Mouse (Mus musculus) layer of hippocampus, adult 2 months (tissue): ENCODE data around the gene Car9. TPM values are rescaled to one million over a fixed set of nuclear protein-coding genes. Genes with fewer than 3 reads are reported as not detected.
"Not testable (repeated sequence)": the region's sequence is repeated elsewhere in the genome, so short reads cannot be mapped to it uniquely, and the experiment has no call there.

Experiments used
- DNase-seq, 2 experiments: peaks; one replicate each; pipeline ENCODE4 v3.0.0; 2022; ENCODE audit warnings: low spot score in 2 of 2
- H3K27ac ChIP-seq: fragments of 200-600 bp; 2 replicates; pipeline ENCODE4 v1.8.1; 2022
- H3K4me3 ChIP-seq: fragments of 200-600 bp; 2 replicates; pipeline ENCODE4 v1.8.1; 2022; ENCODE audit warnings: mild to moderate bottlenecking
- CTCF ChIP-seq: fragments of 200-600 bp; conservative IDR thresholded peaks from 2 replicates; pipeline ENCODE4 v1.8.1; 2022; ENCODE audit warnings: antibody characterized with exemption, mild to moderate bottlenecking, moderate library complexity
- total RNA-seq, 2 experiments: library from RNA; stranded (reverse); gene quantifications; 2 replicates each; pipeline ENCODE4 v1.2.3; 2021

Car9 gene
- total RNA-seq, 2 experiments from 2014 or later: not detected

GRCm38 (mm10) chr4:43549055-43549454 lies 42.3 kb downstream of the Car9 start:
- no peak for TF ChIP-seq CTCF
- H3K4me3 ChIP-seq: no peak overlapping the region

DNA sequence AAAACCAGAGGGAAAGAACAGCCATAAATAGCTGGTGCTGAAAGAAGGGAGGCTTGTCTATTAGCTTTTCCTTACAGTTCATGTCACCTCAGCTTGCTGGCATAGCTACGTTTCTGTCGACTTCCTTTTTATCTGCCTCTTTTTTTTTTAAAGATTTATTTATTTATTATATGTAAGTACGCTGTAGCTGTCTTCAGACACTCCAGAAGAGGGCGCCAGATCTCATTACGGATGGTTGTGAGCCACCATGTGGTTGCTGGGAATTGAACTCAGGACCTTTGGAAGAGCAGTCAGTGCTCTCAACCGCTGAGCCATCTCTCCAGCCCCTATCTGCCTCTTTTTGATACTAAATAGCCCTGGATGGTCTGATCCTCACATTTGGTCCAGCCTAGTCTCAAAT lies 45.1 kb downstream of the Car9 start:
- TF ChIP-seq CTCF: peak; percentile 53
- H3K27ac ChIP-seq: peak overlapping the region; percentile 37; the same call in 1 of the 2 replicates

More at GRCm38 (mm10) chr4:43549055-43549454, 42.3 kb downstream of the Car9 start:
- no peak overlapping the region for H3K27ac ChIP-seq
- DNase-seq: no peak

DNA sequence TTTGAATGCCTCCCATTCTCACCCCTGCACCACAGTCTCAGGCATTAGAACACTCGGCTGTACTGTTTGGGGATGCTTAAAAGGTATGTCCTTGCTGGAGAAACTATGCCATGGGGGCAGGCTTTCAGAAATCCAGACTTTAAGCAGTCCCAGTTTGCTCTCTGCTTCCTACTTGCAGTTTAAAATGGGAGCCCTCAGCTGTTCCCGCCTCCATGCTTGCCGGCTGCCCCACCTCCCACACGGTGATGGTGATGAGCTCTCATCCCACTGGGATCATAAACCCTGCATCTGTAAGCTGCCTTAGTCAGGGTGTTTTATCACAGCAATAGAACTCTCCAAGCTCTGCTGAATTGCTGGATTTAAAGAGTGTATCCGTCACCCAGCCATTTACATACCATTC lies 45.7 kb downstream of the Car9 start:
- H3K27ac ChIP-seq: peak overlapping the region; percentile 37; the same call in 1 of the 2 replicates

More for the DNA sequence above, 45.1 kb downstream of the Car9 start:
- DNase-seq, H3K4me3 ChIP-seq: not testable (repeated sequence)

DNA sequence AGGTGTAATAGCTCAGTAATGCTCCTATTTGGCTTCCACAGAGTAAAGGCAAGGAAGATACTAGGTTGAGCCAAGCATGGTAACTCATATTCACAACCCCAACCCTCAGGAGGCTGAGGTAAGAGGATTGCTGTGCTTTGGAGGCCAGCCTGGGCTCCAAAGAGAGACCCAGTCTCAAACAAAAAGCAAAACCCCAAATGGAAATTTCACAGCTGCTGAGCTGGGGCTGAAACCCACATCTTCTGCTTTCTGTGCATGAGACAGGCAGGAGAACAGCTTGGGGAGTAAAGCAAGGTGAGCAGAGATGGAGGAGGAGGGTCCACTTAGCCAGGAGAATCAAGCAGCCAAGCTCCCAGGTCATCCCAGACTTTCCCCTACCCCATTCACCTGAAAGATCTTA lies 47.1 kb downstream of the Car9 start:
- Histone ChIP-seq H3K27ac (no peak overlapping the region), H3K4me3 (no peak overlapping the region)
- no peak for DNase-seq
- no peak for TF ChIP-seq CTCF

More for the DNA sequence above, 45.7 kb downstream of the Car9 start:
- no peak overlapping the region for H3K4me3 ChIP-seq
- no peak for TF ChIP-seq CTCF
- DNase-seq: peak in 1 of 2 experiments; percentile 26

- no peak overlapping the region for H3K27ac ChIP-seq
- DNase-seq: no peak
- TF ChIP-seq CTCF: no peak
- H3K4me3 ChIP-seq: no peak overlapping the region
These were observed 49.2 kb downstream of the Car9 start for GRCm38 (mm10) chr4:43555926-43556325.

- Histone ChIP-seq H3K27ac (peak overlapping the region; percentile 36; the same call in 1 of the 2 replicates), H3K4me3 (no peak overlapping the region)
- no peak for DNase-seq
- TF ChIP-seq CTCF: no peak
These were observed 51.4 kb downstream of the Car9 start for GRCm38 (mm10) chr4:43558028-43558630.

DNA sequence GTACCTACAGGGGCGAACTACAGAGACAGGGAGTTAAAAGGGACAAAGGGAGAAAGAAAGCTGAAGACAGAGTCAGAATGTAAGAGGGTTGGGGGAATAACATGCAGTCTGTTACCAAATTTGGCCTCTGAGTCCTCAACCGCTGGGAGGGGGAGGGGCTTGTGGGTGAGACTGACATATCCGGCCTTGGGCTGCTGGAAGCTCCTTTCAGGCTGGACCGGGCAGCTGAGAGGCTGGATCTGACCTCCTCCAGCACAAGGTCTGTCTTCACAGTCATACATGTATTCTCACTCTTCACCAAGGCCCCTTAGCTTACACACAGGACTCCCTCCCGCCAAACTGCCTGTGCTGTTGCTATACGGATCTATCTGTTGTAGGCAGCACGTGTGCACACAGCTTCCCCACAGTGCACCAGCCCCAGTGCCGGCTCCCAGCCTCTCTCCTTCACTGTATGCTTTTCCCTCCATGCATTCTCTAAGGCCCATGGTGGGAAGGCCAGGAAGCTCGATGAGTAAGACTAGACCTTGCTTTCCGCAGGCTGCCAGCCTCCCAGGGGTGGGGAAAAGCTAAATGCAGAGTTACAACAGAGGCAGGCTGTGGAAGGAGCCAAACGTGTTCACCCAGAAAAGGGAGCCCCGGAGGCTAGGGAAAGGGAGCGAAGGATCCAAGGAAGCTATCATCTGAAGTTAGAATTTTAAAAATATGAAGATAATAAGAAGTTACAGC lies 52.0 kb downstream of the Car9 start:
- no peak for DNase-seq
- TF ChIP-seq CTCF: no peak
- H3K4me3 ChIP-seq: 0 out of 2 replicates have a peak overlapping the region, but pooled peaks have one; percentile 2
- H3K27ac ChIP-seq: peak overlapping the region; percentile 36; the same call in 1 of the 2 replicates

GRCm38 (mm10) chr4:43559519-43560242 lies 52.9 kb downstream of the Car9 start:
- TF ChIP-seq CTCF: no peak
- H3K27ac ChIP-seq: no peak overlapping the region
- DNase-seq: no peak
- H3K4me3 ChIP-seq: peak overlapping the region; percentile 26

DNA sequence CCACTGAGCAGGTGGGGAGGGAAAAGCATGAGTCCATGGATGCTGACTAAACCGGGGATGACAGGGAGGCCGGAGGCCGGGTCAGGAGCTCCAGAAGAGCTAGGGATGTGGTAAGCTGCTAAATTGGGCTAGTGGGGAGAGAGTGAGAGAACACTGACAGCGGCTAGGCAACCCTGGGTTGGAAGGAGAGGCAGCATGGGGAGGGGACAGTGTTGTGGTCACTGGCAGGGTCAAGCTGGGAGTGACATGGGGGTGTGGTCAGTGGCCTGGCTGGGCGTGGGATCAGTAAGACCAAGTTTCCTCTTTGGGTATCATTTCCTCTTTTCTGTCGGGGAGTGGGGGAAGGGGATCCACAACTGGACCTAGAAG lies 53.5 kb downstream of the Car9 start:
- H3K27ac ChIP-seq: no peak overlapping the region
- no peak for TF ChIP-seq CTCF
- peak overlapping the region; percentile 26; the same call in 1 of the 2 replicates for H3K4me3 ChIP-seq
- DNase-seq: peak in 1 of 2 experiments; percentile 32

- peak overlapping the region; percentile 96 for H3K4me3 ChIP-seq
- DNase-seq: no peak
- H3K27ac ChIP-seq: peak overlapping the region; percentile 97; the same call in 1 of the 2 replicates
- no peak for TF ChIP-seq CTCF
These were observed 54.2 kb downstream of the Car9 start for GRCm38 (mm10) chr4:43560976-43561375.

DNA sequence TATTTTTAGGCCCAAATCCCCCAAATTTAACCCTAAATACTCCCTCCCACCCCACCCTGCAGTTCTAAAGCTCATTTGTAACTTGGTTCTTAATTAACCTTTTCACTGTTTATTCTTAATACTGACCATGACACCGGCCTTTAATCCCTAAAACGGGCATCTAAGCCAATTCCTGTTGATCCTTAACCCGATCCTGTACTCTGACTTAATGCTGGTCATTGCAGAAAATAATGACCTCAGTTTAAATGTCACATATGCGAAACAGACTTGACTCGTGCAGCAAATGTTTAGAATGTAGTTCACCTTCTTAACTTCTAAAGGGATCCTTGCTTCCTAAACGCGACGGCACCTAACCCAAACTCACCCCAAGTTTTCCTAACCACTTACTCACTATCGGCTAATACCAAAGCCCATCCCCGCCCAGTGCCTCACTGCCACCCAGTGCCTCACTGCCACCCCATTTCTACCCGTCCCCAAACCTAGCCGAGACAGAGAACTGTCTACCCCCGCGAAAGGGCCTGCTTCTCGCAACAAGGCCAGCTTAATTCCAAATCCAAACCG lies 54.8 kb downstream of the Car9 start:
- Histone ChIP-seq H3K27ac (peak overlapping the region; percentile 97), H3K4me3 (peak overlapping the region; percentile 96)
- no peak for TF ChIP-seq CTCF
- DNase-seq: peak; percentile 24 to 25

GRCm38 (mm10) chr4:43561997-43562768 lies 55.4 kb downstream of the Car9 start, which contains the start of the genes Creb3 and Tln1:
TSS of gene Creb3 (plus strand) at chr4:43562332.
TSS of gene Tln1 (minus strand) at chr4:43562691.
- DNase-seq: peak; percentile 94 to 97
- peak; percentile 20; the same call in 1 of the 2 replicates for TF ChIP-seq CTCF

More at GRCm38 (mm10) chr4:43561997-43562768, 55.4 kb downstream of the Car9 start, which contains the start of the genes Creb3 and Tln1:
- peak within 1 kb of the TSS; percentile 96 for H3K4me3 ChIP-seq
- peak within 1 kb of the TSS; percentile 97 for H3K27ac ChIP-seq
